Mouse (Mus musculus): ENCODE measurements at regions not wholly inside any gene's neighbourhood (a gene's known extent, or its start where the extent isn't known, plus 50 kb on each side); places are given as distances from the start of the nearest gene placed in this dataset.
A peak's percentile ranks its signal among the peaks of the same experiment; 100 is the strongest.

- DNase-seq (ENCODE audit: low spot score in 2 of 2): peak in 1 of 2 experiments; percentile 49
Measured at GRCm38 (mm10) chr7:8068092-8068491, 93.4 kb downstream of the Vmn2r41 start.

All from spleen, postnatal 4 days (tissue).